Mouse (Mus musculus) stomach, postnatal 0 days (tissue): ENCODE results near the gene Abcb8. TPM values are rescaled to one million over a fixed set of nuclear protein-coding genes. Genes with fewer than 3 reads are reported as not detected.

ENCODE experiments used
- ATAC-seq: fragments of 200-750 bp; cut with Nextera tagmentation; 2 replicates; pipeline ENCODE4 v1.8.0; 2017; ENCODE audit not compliant: low FRiP score, low TSS enrichment
- DNase-seq: peaks from one replicate; pipeline ENCODE4 v3.0.0-alpha.2; 2016; ENCODE audit warnings: low spot score
- H3K27ac ChIP-seq: fragments of 300-500 bp; sonication (generic); replicated peaks from 2 replicates; pipeline ENCODE4 v1.5.1; 2014; ENCODE audit warnings: mild to moderate bottlenecking, control low read depth
- H3K27me3 ChIP-seq: fragments of 300-500 bp; sonication (generic); 2 replicates; pipeline ENCODE4 v1.6.1; 2014; ENCODE audit warnings: low read length; ENCODE audit not compliant: control insufficient read depth, insufficient read depth
- H3K36me3 ChIP-seq: fragments of 300-500 bp; sonication (generic); 2 replicates; pipeline ENCODE4 v1.6.1; 2014; ENCODE audit warnings: low read length, mixed read lengths; ENCODE audit not compliant: control insufficient read depth, insufficient read depth
- H3K4me1 ChIP-seq: fragments of 300-500 bp; sonication (generic); replicated peaks from 2 replicates; pipeline ENCODE4 v1.6.1; 2014; ENCODE audit warnings: antibody characterized with exemption; ENCODE audit not compliant: control insufficient read depth, insufficient read depth
- H3K4me2 ChIP-seq: fragments of 300-500 bp; sonication (generic); replicated peaks from 2 replicates; pipeline ENCODE4 v1.6.1; 2014; ENCODE audit warnings: low read depth, mild to moderate bottlenecking, control low read depth, moderate library complexity
- H3K4me3 ChIP-seq: fragments of 300-500 bp; sonication (generic); 2 replicates; pipeline ENCODE4 v1.5.1; 2014; ENCODE audit warnings: low read depth, low read length, control low read depth
- H3K9ac ChIP-seq: fragments of 300-500 bp; sonication (generic); 2 replicates; pipeline ENCODE4 v1.6.1; 2014; ENCODE audit warnings: mild to moderate bottlenecking, low read length, control low read depth, mixed read lengths
- H3K9me3 ChIP-seq: fragments of 300-500 bp; sonication (generic); 2 replicates; pipeline ENCODE4 v1.6.1; 2016; ENCODE audit warnings: low read length; ENCODE audit not compliant: control insufficient read depth
- CTCF ChIP-seq: IDR thresholded peaks from 2 replicates; pipeline ENCODE4 v1.5.1; 2016; ENCODE audit warnings: antibody characterized with exemption, low read depth, mild to moderate bottlenecking, moderate library complexity
- EP300 ChIP-seq: optimal IDR thresholded peaks from 2 replicates; pipeline ENCODE3; 2016; ENCODE audit warnings: antibody characterized with exemption
- WGBS: fragments of 180-500 bp; shearing (Covaris S2); extraction: QIAGEN DNeasy Blood & Tissue Kit; methylation state at CpG from one replicate; pipeline ENCODE4 v1.1.7; 2014; 5-methylcytosine and 5-hydroxymethylcytosine counted together
- polyA plus RNA-seq: library from polyadenylated mRNA; unstranded; fragments of >200 nt; fragmentation: Nextera tagmentation; extraction: Ambion mirVana; gene quantifications from 2 replicates; pipeline ENCODE4 v1.2.1, GENCODE M21; 2015

Gene Abcb8
- polyA plus RNA-seq, 1 experiment from 2014 or later, result 29.3 TPM

DNA sequence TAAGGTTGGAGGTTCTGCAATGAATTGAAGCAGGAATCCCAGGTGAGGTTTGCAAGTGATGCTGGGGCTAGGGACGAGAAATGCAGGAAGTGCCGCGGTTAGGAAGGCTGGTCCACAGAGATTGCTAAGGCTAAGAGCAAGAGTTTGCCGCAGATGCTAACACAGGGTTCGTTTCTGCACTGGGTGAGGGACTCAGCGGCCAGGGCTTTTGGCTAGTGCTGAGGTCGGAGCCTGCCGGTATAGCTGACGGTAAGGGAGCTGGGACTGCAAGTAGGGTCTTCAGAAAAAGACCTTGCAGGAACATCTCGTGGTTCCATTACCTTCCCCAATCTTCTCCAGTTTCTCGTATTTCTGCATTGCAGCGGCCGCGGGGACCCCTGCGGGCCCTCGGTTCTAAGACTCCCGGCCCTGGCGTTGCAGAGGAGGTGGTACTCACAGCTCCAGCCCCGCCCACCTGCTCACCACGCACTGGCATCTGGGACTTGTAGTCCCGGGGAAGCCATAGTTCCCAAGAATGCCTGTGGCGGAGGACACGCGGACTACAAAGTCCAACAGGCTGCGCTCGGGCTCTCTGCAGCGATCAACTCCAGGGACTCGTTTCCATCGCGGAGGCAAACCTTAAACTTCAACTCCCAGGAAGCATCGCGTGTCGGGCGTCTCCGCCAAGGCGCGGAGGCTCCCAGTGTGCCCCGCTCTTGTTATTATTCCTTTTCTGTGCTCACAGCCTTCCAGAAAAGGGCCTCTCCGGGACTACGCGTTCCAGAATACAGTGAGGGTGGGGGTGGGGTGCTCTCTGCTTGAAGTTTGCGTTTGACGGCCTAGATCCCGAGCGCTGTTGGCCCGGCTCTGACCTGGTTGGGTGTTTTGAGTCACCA is 29.9 kb downstream of the Abcb8 start, which contains the start of the genes Cdk5 and Slc4a2:
TSS of gene Cdk5 (minus strand) at position 402 of the 875 bp plus-strand sequence.
TSS of gene Slc4a2 (plus strand) at position 709 of the 875 bp plus-strand sequence.
- Histone ChIP-seq H3K27ac (peak within 1 kb of the TSS; percentile 94), H3K36me3 (peaks cover 4% of the 10 kb centered on the region; the same call in 1 of the 2 replicates), H3K4me1 (no peaks in the 10 kb centered on the region; the same call in none of the 2 replicates), H3K27me3 (no peaks in the 10 kb centered on the region), H3K4me3 (peak within 1 kb of the TSS; percentile 68), H3K9me3 (no peaks in the 10 kb centered on the region), H3K9ac (peak within 1 kb of the TSS; percentile 77), H3K4me2 (peak within 1 kb of the TSS; percentile 88)
- ATAC-seq (peak; percentile 93), DNase-seq (peak; percentile 98)
- WGBS, result under 1% methylated on average over 46 of the region's 46 CpGs
- peak; percentile 87 for TF ChIP-seq EP300
- no peak for TF ChIP-seq CTCF

DNA sequence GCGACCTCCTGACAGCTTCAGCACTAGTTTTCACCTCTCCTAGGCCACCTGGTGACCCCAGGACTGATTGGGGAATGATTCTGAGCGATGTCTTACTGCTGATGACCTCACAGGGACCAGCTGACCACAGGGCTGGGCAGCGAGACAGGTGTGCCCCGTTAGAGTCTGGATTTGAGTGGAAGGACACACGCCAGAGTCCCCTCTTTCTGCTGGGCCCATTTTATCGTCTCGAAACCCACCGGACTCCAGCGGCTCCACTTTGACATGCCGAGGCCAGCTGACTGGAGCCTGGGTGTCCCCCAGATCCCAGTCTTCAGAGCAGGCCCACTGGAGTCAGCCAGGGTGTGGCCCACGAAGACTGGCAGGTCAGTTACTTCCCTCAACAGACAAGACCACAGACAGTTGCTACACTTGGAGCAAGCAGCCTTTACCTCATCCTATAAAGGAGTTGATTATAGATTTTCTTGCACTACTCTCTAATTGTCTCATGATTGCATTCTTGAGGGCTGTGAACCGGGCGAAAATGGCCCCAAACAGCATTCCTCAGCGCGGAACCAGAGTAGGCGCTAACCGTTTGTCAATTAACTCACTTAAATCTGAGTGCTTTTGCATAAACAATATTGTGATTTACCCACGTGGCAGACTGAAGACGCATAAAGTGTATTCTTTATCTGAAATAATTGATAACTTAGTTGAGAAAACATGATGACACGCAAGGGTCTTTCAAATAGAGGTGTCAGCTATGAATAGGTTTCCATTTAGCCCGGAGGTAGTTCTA is 30.7 kb downstream of the Abcb8 start:
- no peak for DNase-seq
- Histone ChIP-seq H3K36me3 (peaks cover 3% of the 10 kb centered on the region; the same call in 1 of the 2 replicates), H3K4me2 (peak overlapping the region; percentile 88), H3K9me3 (no peaks in the 10 kb centered on the region), H3K4me1 (no peaks in the 10 kb centered on the region; the same call in none of the 2 replicates), H3K27me3 (no peaks in the 10 kb centered on the region), H3K4me3 (peak overlapping the region; percentile 68), H3K27ac (peak overlapping the region; percentile 94), H3K9ac (peak overlapping the region; percentile 76)
- TF ChIP-seq EP300 (peak; percentile 71), CTCF (no peak)
- ATAC-seq, result peak; percentile 24
- 7% methylated on average over 21 of the region's 21 CpGs for WGBS

DNA sequence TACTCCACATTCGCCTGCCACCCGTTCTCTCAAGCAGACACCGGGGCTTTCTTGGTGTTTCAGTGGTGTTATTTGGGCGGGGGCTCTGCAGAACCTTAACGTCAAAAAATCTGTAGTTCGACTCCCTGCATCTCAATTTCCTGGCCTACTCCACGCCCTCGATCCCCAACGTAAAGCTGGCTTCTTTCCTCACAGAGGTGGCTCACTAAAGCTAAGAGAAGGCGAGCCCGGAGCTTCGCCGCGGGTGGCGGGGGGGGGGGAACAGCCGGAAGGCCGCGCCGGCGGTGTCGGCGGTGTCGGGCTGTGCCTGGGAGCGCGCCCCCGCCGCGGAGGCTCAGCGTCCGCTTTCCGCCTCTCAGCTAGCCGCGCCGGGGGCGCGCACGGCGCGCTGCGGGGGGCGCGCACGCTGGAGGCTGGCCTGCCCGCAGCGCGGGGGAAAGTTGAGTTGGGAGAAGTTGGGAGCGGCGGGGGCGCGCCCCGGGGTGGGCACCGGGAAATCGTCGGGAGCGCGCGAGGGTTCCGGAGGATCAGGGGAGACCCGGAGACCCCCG is 31.5 kb downstream of the Abcb8 start:
- peak overlapping the region; percentile 94 for H3K27ac ChIP-seq
- no peaks in the 10 kb centered on the region; the same call in none of the 2 replicates for H3K4me1 ChIP-seq
- ATAC-seq (peak; percentile 17; the same call in 1 of the 2 replicates), DNase-seq (peak; percentile 90)
- peak overlapping the region; percentile 68 for H3K4me3 ChIP-seq
- WGBS, result under 1% methylated on average over 43 of the region's 60 CpGs
- no peaks in the 10 kb centered on the region for H3K27me3 ChIP-seq
- TF ChIP-seq CTCF (no peak), EP300 (no peak)
- H3K4me2 ChIP-seq, result peak overlapping the region; percentile 88
- H3K9me3 ChIP-seq, result no peaks in the 10 kb centered on the region
- peaks cover 5% of the 10 kb centered on the region; the same call in 1 of the 2 replicates for H3K36me3 ChIP-seq
- H3K9ac ChIP-seq, result peak overlapping the region; percentile 76

DNA sequence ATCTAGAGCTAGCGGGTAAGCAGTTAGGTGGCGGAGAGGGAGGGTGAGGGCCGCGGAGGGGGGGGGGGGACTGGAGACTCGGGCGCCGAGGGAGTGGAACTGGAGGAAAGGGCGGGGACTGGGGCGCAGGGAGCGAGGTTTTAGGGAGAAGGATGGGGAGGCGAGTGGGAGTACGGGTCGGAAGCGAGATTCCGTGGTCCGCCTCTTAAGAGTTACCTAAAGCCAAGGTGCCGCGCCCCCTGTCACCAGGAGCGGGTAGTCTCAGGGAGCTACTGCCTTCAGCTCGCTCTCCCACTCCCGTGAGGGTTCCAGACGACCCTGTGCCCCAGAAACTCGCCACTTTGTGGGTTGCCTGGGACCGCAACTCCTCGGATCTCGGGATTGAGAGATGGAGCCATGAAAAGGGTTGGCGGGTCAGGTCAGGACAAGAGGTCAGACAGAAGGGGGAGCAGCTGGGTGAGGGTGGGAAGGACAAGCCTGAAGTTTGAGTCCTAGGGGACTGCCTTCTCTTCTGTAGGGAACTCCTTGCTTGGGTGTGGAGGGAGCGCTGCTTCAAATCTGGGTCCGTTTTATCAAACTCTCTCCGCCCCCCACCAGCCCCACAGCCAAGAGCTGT is 32.1 kb downstream of the Abcb8 start:
- DNase-seq (peak; percentile 68), ATAC-seq (no peak)
- Histone ChIP-seq H3K4me3 (peak overlapping the region; percentile 68), H3K9me3 (no peaks in the 10 kb centered on the region), H3K4me2 (peak overlapping the region; percentile 88), H3K27ac (peak overlapping the region; percentile 94), H3K36me3 (peaks cover 11% of the 10 kb centered on the region), H3K4me1 (no peaks in the 10 kb centered on the region; the same call in none of the 2 replicates), H3K27me3 (no peaks in the 10 kb centered on the region), H3K9ac (peak overlapping the region; percentile 76)
- WGBS, result 0% methylated on average over 25 of the region's 30 CpGs
- TF ChIP-seq EP300 (no peak), CTCF (peak; percentile 48)

DNA sequence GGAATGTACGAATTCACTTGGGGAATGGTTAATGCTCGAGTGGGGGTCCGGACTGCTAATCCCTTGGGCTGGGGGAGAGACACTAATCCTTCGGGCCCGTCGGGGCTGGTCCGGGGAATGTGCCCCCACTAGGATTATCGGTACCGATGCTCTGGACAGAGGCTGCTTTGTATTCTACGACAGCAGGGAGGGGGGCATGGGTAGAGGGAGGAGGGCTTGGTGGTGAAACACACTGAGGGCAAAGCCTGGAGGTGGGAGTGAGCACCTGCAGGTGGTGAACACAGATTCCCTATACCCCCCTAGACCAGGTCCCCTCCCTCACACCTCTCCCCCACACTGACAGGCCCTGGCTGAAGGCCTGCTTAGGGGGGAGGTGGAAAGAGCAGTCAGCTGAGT is 32.6 kb downstream of the Abcb8 start:
- Histone ChIP-seq H3K36me3 (peaks cover 16% of the 10 kb centered on the region), H3K4me3 (peak overlapping the region; percentile 68), H3K4me1 (no peaks in the 10 kb centered on the region; the same call in none of the 2 replicates), H3K4me2 (peak overlapping the region; percentile 88), H3K27me3 (no peaks in the 10 kb centered on the region), H3K27ac (peak overlapping the region; percentile 94), H3K9ac (peak overlapping the region; percentile 76), H3K9me3 (no peaks in the 10 kb centered on the region)
- 0% methylated on average over 10 of the region's 10 CpGs for WGBS
- DNase-seq (peak; percentile 50), ATAC-seq (no peak)
- TF ChIP-seq EP300 (no peak), CTCF (no peak)
